ENCODE assay signal across 31 mouse cellular contexts in the genomic region with DNA sequence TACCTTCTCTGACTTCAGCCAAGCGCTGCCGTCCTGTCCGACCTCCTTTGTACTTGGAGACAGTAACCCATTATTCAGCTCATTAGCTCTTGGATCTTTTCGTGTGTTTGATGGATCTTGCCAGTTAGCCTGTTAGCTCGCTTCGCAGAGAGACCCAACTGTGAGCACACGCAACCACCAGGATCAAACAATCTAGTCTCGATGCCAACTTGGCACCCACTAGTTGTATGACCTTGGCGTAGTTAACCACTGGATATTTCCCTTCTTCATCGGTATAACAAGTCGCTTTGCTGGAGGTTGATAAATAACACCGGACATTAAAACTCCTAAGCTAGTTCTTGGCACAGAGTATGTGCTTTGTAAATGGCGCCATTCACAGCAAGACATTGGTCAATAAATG. TPM values are rescaled to one million over a fixed set of nuclear protein-coding genes. Genes with fewer than 3 reads are reported as not detected.
DNase-seq lines count a peak whose midpoint lies in the region; ATAC-seq and TF ChIP-seq lines count a peak whose summit lies in the region.
"Had no signal": no experiment of that assay in that cellular context is flagged by ENCODE, and none has a peak within 500 bp of the region (broad histone marks: within the 10 kb centered on the region; RNA-seq: fewer than 3 reads in every experiment).

No protein-coding gene starts in this region.

- no peak overlapping the region for H3K9ac ChIP-seq in hindbrain, postnatal 0 days (replicated peaks; ENCODE audit: low read length)
- no peak overlapping the region for H3K9ac ChIP-seq in hindbrain, embryonic 14.5 days
- no peak overlapping the region for H3K9ac ChIP-seq in midbrain, postnatal 0 days (replicated peaks; ENCODE audit: low read length, poor library complexity, severe bottlenecking)
- no peak overlapping the region for H3K9ac ChIP-seq in midbrain, embryonic 15.5 days
- H3K9ac ChIP-seq: embryonic facial prominence, embryonic 15.5 days; intestine, embryonic 15.5 days; limb, embryonic 15.5 days; liver, embryonic 15.5 days; lung, embryonic 15.5 days; midbrain, embryonic 13.5 days; neural tube, embryonic 15.5 days had no signal

- no peak overlapping the region for H3K27ac ChIP-seq in hindbrain, postnatal 0 days
- no peak overlapping the region for H3K27ac ChIP-seq in hindbrain, embryonic 14.5 days
- no peak overlapping the region for H3K27ac ChIP-seq in midbrain, postnatal 0 days (ENCODE audit: low read depth, low read length)
- H3K27ac ChIP-seq in midbrain, embryonic 15.5 days: no peak overlapping the region
- H3K27ac ChIP-seq: embryonic facial prominence, embryonic 10.5 days; embryonic facial prominence, embryonic 15.5 days; hindbrain, embryonic 10.5 days; intestine, embryonic 15.5 days; limb, embryonic 10.5 days; limb, embryonic 15.5 days; liver, embryonic 15.5 days; macrophage; midbrain, embryonic 13.5 days; neural tube, embryonic 15.5 days had no signal

- H3K27me3 ChIP-seq in hindbrain, postnatal 0 days (ENCODE audit: insufficient read depth, low read length): no peaks in the 10 kb centered on the region
- H3K27me3 ChIP-seq in hindbrain, embryonic 14.5 days (ENCODE audit: control insufficient read depth, insufficient read depth, low read length): peaks cover 11% of the 10 kb centered on the region; the same call in 1 of the 2 replicates
- H3K27me3 ChIP-seq in midbrain, postnatal 0 days (ENCODE audit: insufficient read depth, low read length): no peaks in the 10 kb centered on the region
- no peaks in the 10 kb centered on the region for H3K27me3 ChIP-seq in midbrain, embryonic 15.5 days (replicated peaks)
- H3K27me3 ChIP-seq: embryonic facial prominence, embryonic 15.5 days; intestine, embryonic 15.5 days; limb, embryonic 15.5 days; lung, embryonic 15.5 days; midbrain, embryonic 13.5 days; neural tube, embryonic 15.5 days had no signal

- no peaks in the 10 kb centered on the region for H3K36me3 ChIP-seq in hindbrain, postnatal 0 days (ENCODE audit: insufficient read depth, low read length)
- H3K36me3 ChIP-seq in hindbrain, embryonic 14.5 days (replicated peaks; ENCODE audit: control insufficient read depth, insufficient read depth): no peaks in the 10 kb centered on the region
- H3K36me3 ChIP-seq in midbrain, postnatal 0 days (ENCODE audit: insufficient read depth, low read length): no peaks in the 10 kb centered on the region
- H3K36me3 ChIP-seq in midbrain, embryonic 15.5 days (replicated peaks): no peaks in the 10 kb centered on the region
- H3K36me3 ChIP-seq: embryonic facial prominence, embryonic 10.5 days; embryonic facial prominence, embryonic 15.5 days; hindbrain, embryonic 10.5 days; intestine, embryonic 15.5 days; limb, embryonic 10.5 days; limb, embryonic 15.5 days; liver, embryonic 15.5 days; lung, embryonic 15.5 days; midbrain, embryonic 13.5 days; neural tube, embryonic 15.5 days had no signal

- H3K4me2 ChIP-seq in hindbrain, postnatal 0 days (ENCODE audit: low read depth, low read length): no peak overlapping the region
- H3K4me2 ChIP-seq in hindbrain, embryonic 14.5 days (replicated peaks): no peak overlapping the region
- H3K4me2 ChIP-seq in midbrain, postnatal 0 days (ENCODE audit: low read depth, low read length, poor library complexity, severe bottlenecking): no peak overlapping the region
- no peak overlapping the region for H3K4me2 ChIP-seq in midbrain, embryonic 15.5 days
- H3K4me2 ChIP-seq: embryonic facial prominence, embryonic 15.5 days; intestine, embryonic 15.5 days; limb, embryonic 15.5 days; liver, embryonic 15.5 days; lung, embryonic 15.5 days; midbrain, embryonic 13.5 days; neural tube, embryonic 15.5 days had no signal

- H3K4me1 ChIP-seq in hindbrain, postnatal 0 days (ENCODE audit: insufficient read depth, low read length): peaks cover 10% of the 10 kb centered on the region; the same call in 1 of the 2 replicates
- peaks cover 16% of the 10 kb centered on the region for H3K4me1 ChIP-seq in hindbrain, embryonic 14.5 days (replicated peaks; ENCODE audit: control insufficient read depth, insufficient read depth, low read length)
- peaks cover 6% of the 10 kb centered on the region; the same call in 1 of the 2 replicates for H3K4me1 ChIP-seq in midbrain, postnatal 0 days (ENCODE audit: insufficient read depth, low read length)
- peaks cover 38% of the 10 kb centered on the region for H3K4me1 ChIP-seq in midbrain, embryonic 15.5 days

- DNase-seq in adrenal gland, postnatal 10 days: peak; percentile 27
- DNase-seq in adrenal gland, postnatal 4 days (ENCODE audit: low spot score in 2 of 2): no peak
- DNase-seq in hindbrain, postnatal 0 days (ENCODE audit: low spot score): peak; percentile 14
- no peak for DNase-seq in hindbrain, embryonic 14.5 days (ENCODE audit: low spot score)
- DNase-seq in midbrain, postnatal 0 days (ENCODE audit: low spot score): peak; percentile 15
- DNase-seq in right cerebral cortex, adult 18-20 months: no peak
- DNase-seq: cerebellum, adult 8-10 months; cerebellum, postnatal 25 days; gastrocnemius, postnatal 14 days; heart, postnatal 14 days; kidney, adult 2 months; kidney, postnatal 4 days; layer of hippocampus, adult 9-11 months; right cerebral cortex, postnatal 4 days; thymus, adult 2 months; thymus, postnatal 36 days had no signal

- H3K4me3 ChIP-seq in hindbrain, postnatal 0 days (ENCODE audit: low read length): no peak overlapping the region
- no peak overlapping the region for H3K4me3 ChIP-seq in hindbrain, embryonic 14.5 days (replicated peaks; ENCODE audit: low read length)
- no peak overlapping the region for H3K4me3 ChIP-seq in midbrain, postnatal 0 days (ENCODE audit: low read depth, low read length)
- no peak overlapping the region for H3K4me3 ChIP-seq in midbrain, embryonic 15.5 days
- H3K4me3 ChIP-seq: embryonic facial prominence, embryonic 10.5 days; embryonic facial prominence, embryonic 15.5 days; hindbrain, embryonic 10.5 days; intestine, embryonic 15.5 days; limb, embryonic 10.5 days; limb, embryonic 15.5 days; liver, embryonic 15.5 days; lung, embryonic 15.5 days; midbrain, embryonic 13.5 days; neural tube, embryonic 15.5 days had no signal

- 46% methylated on average over 13 of the region's 13 CpGs for WGBS in hindbrain, postnatal 0 days
- WGBS in hindbrain, embryonic 14.5 days: 61% methylated on average over 13 of the region's 13 CpGs
- WGBS in midbrain, postnatal 0 days: 73% methylated on average over 13 of the region's 13 CpGs
- 78% methylated on average over 13 of the region's 13 CpGs for WGBS in midbrain, embryonic 15.5 days

- no peaks in the 10 kb centered on the region for H3K9me3 ChIP-seq in hindbrain, postnatal 0 days (ENCODE audit: low read length)
- no peaks in the 10 kb centered on the region for H3K9me3 ChIP-seq in hindbrain, embryonic 14.5 days (ENCODE audit: control insufficient read depth, low read length)
- no peaks in the 10 kb centered on the region for H3K9me3 ChIP-seq in midbrain, postnatal 0 days (ENCODE audit: low read length)
- no peaks in the 10 kb centered on the region for H3K9me3 ChIP-seq in midbrain, embryonic 15.5 days
- H3K9me3 ChIP-seq: embryonic facial prominence, embryonic 10.5 days; embryonic facial prominence, embryonic 15.5 days; hindbrain, embryonic 10.5 days; intestine, embryonic 15.5 days; limb, embryonic 10.5 days; limb, embryonic 15.5 days; liver, embryonic 15.5 days; lung, embryonic 15.5 days; midbrain, embryonic 13.5 days; neural tube, embryonic 15.5 days had no signal

- TF ChIP-seq CTCF in hindbrain, postnatal 0 days (IDR thresholded peaks at IDR 0.05; ENCODE audit: low read depth): no peak
- no peak for TF ChIP-seq CTCF in midbrain, postnatal 0 days (IDR thresholded peaks at IDR 0.05)

- ATAC-seq in hindbrain, postnatal 0 days: no peak
- ATAC-seq in hindbrain, embryonic 14.5 days (ENCODE audit: low FRiP score): no peak
- no peak for ATAC-seq in midbrain, postnatal 0 days (ENCODE audit: low FRiP score)
- ATAC-seq in midbrain, embryonic 15.5 days (replicated peaks): no peak
- ATAC-seq: hindbrain, embryonic 16.5 days; intestine, embryonic 15.5 days; midbrain, embryonic 13.5 days had no signal

RNA-seq across cellular contexts. Expression of gene Tnfrsf19, which starts 6.1 kb away (rescaled TPM):
- 10 to 100 TPM; 26.5 to 28.8 TPM for total RNA-seq in adrenal gland, postnatal 10 days (2021)
- 10 to 100 TPM; 39.0 to 45.7 TPM for total RNA-seq in adrenal gland, postnatal 4 days (2021)
- 42.2 and 51.6 TPM in 2 replicates for total RNA-seq in hindbrain, postnatal 0 days (2014; rRNA removed)
- polyA plus RNA-seq in hindbrain, postnatal 0 days (2015; fragmentation: Nextera tagmentation; extraction: Ambion mirVana): 28.9 and 29.0 TPM in 2 replicates
- 39.5 and 41.3 TPM in 2 replicates for polyA plus RNA-seq in hindbrain, embryonic 14.5 days (2014; fragmentation: Nextera tagmentation; extraction: Ambion mirVana)
- total RNA-seq in midbrain, postnatal 0 days (2014; rRNA removed): 42.9 and 50.3 TPM in 2 replicates
- polyA plus RNA-seq in midbrain, postnatal 0 days (2015; fragmentation: Nextera tagmentation; extraction: Ambion mirVana): 29.5 and 32.3 TPM in 2 replicates
- 37.2 and 40.5 TPM in 2 replicates for polyA plus RNA-seq in midbrain, embryonic 15.5 days (2015; fragmentation: Nextera tagmentation; extraction: Ambion mirVana)
- total RNA-seq: granulocyte monocyte progenitor cell, adult 5-6 weeks; MEL had no signal
- polyA plus RNA-seq: macrophage had no signal

Comparison
In these comparisons a context has a peak if more than half of its experiments do, and no peak if none do; other contexts are left out.
1. DNase-seq: peak in adrenal gland, postnatal 10 days (single experiment), hindbrain, postnatal 0 days (single experiment) and midbrain, postnatal 0 days (single experiment); none in adrenal gland, postnatal 4 days (0 of 2), hindbrain, embryonic 14.5 days (single experiment) and right cerebral cortex, adult 18-20 months (single experiment).